Mouse (Mus musculus) liver, embryonic 15.5 days (tissue): ENCODE results near the gene Cep128. TPM values are rescaled to one million over a fixed set of nuclear protein-coding genes. Genes with fewer than 3 reads are reported as not detected.
"Not testable (repeated sequence)": the region's sequence is repeated elsewhere in the genome, so short reads cannot be mapped to it uniquely, and the experiment has no call there.

ENCODE experiments used
- ATAC-seq: fragments of 200-750 bp; cut with Nextera tagmentation; 2 replicates; pipeline ENCODE4 v1.8.0; 2017; ENCODE audit warnings: moderate number of reproducible peaks, mild to moderate bottlenecking, moderate library complexity; ENCODE audit not compliant: insufficient read depth
- H3K27ac ChIP-seq: fragments of 300-500 bp; sonication (generic); replicated peaks from 2 replicates; pipeline ENCODE4 v1.5.1; 2015; ENCODE audit warnings: mild to moderate bottlenecking, inconsistent platforms
- H3K27me3 ChIP-seq: fragments of 300-500 bp; sonication (generic); 2 replicates; pipeline ENCODE4 v1.6.1; 2015; ENCODE audit warnings: mild to moderate bottlenecking, inconsistent platforms
- H3K36me3 ChIP-seq: fragments of 300-500 bp; sonication (generic); replicated peaks from 2 replicates; pipeline ENCODE4 v1.6.1; 2015; ENCODE audit warnings: moderate library complexity, mild to moderate bottlenecking, inconsistent platforms
- H3K4me1 ChIP-seq: fragments of 300-500 bp; sonication (generic); replicated peaks from 2 replicates; pipeline ENCODE4 v1.6.1; 2015; ENCODE audit warnings: inconsistent platforms
- H3K4me2 ChIP-seq: fragments of 300-500 bp; sonication (generic); 2 replicates; pipeline ENCODE4 v1.6.1; 2015; ENCODE audit warnings: moderate library complexity, mild to moderate bottlenecking, inconsistent platforms
- H3K4me3 ChIP-seq: fragments of 300-500 bp; sonication (generic); replicated peaks from 2 replicates; pipeline ENCODE4 v1.5.1; 2015; ENCODE audit warnings: mild to moderate bottlenecking, inconsistent platforms
- H3K9ac ChIP-seq: fragments of 300-500 bp; sonication (generic); 2 replicates; pipeline ENCODE4 v1.6.1; 2015; ENCODE audit warnings: moderate library complexity, mild to moderate bottlenecking, inconsistent platforms
- H3K9me3 ChIP-seq: fragments of 300-500 bp; sonication (generic); replicated peaks from 2 replicates; pipeline ENCODE4 v1.6.1; 2016; ENCODE audit warnings: inconsistent platforms
- WGBS: fragments of 180-500 bp; shearing (Covaris S2); methylation state at CpG from one replicate; pipeline ENCODE4 v1.1.7; 2015; ENCODE audit warnings: mixed read lengths; ENCODE audit not compliant: insufficient replicate concordance; 5-methylcytosine and 5-hydroxymethylcytosine counted together
- polyA plus RNA-seq: library from polyadenylated mRNA; unstranded; fragments of >200 nt; fragmentation: Nextera tagmentation; extraction: Ambion mirVana; gene quantifications from 2 replicates; pipeline ENCODE4 v1.2.1, GENCODE M21; 2015

The Cep128 gene
- polyA plus RNA-seq, 1 experiment from 2014 or later: 8.6 TPM

- WGBS: under 1% methylated on average over 38 of the region's 38 CpGs
- Histone ChIP-seq H3K36me3 (no peaks in the 10 kb centered on the region), H3K9me3 (no peaks in the 10 kb centered on the region), H3K27ac (no peak overlapping the region), H3K4me3 (peak overlapping the region; percentile 38), H3K4me2 (peak overlapping the region; percentile 58), H3K27me3 (peaks cover 54% of the 10 kb centered on the region), H3K4me1 (peaks cover 5% of the 10 kb centered on the region), H3K9ac (no peak overlapping the region)
- ATAC-seq: peak; percentile 58
These were observed 16.2 kb upstream of the Cep128 start for GRCm38 (mm10) chr12:91400232-91401048.

- Histone ChIP-seq H3K27me3 (no peaks in the 10 kb centered on the region), H3K9ac (peak overlapping the region; percentile 82), H3K4me3 (peak overlapping the region; percentile 88), H3K4me2 (peak overlapping the region; percentile 81), H3K36me3 (peaks cover 22% of the 10 kb centered on the region), H3K4me1 (peaks cover 39% of the 10 kb centered on the region), H3K9me3 (no peaks in the 10 kb centered on the region), H3K27ac (peak overlapping the region; percentile 86)
- WGBS: 2% methylated on average over 22 of the region's 22 CpGs
- peak; percentile 66 for ATAC-seq
These were observed 519 bp downstream of the Cep128 start for GRCm38 (mm10) chr12:91383516-91384264.

- H3K27me3 ChIP-seq: no peaks in the 10 kb centered on the region
- no peak overlapping the region for H3K9ac ChIP-seq
- no peaks in the 10 kb centered on the region for H3K4me1 ChIP-seq
- no peak for ATAC-seq
- 60% methylated on average over 3 of the region's 3 CpGs for WGBS
- H3K4me2 ChIP-seq: no peak overlapping the region
- H3K4me3 ChIP-seq: no peak overlapping the region
- H3K9me3 ChIP-seq: no peaks in the 10 kb centered on the region
- no peak overlapping the region for H3K27ac ChIP-seq
- H3K36me3 ChIP-seq: peaks cover 40% of the 10 kb centered on the region
These were observed 15.0 kb downstream of the Cep128 start for GRCm38 (mm10) chr12:91369173-91369572.

GRCm38 (mm10) chr12:91353783-91354182 is 30.4 kb downstream of the Cep128 start:
- 21% methylated on average over 8 of the region's 8 CpGs for WGBS
- Histone ChIP-seq H3K4me1 (peaks cover 27% of the 10 kb centered on the region), H3K36me3 (peaks cover 21% of the 10 kb centered on the region), H3K27me3 (no peaks in the 10 kb centered on the region), H3K4me2 (peak overlapping the region; percentile 58), H3K9ac (no peak overlapping the region), H3K27ac (peak overlapping the region; percentile 70), H3K4me3 (no peak overlapping the region; the same call in 1 of the 2 replicates), H3K9me3 (no peaks in the 10 kb centered on the region)
- peak; percentile 93 for ATAC-seq

GRCm38 (mm10) chr12:91338656-91339055 is 45.6 kb downstream of the Cep128 start:
- ATAC-seq, H3K4me3 ChIP-seq, H3K4me1 ChIP-seq: not testable (repeated sequence)

GRCm38 (mm10) chr12:91327527-91327926 is 56.7 kb downstream of the Cep128 start:
- ATAC-seq: peak; percentile 74; the same call in 1 of the 2 replicates
- Histone ChIP-seq H3K36me3 (peaks cover 40% of the 10 kb centered on the region), H3K4me1 (peaks cover 12% of the 10 kb centered on the region), H3K27ac (peak overlapping the region; percentile 24; the same call in 1 of the 2 replicates), H3K27me3 (no peaks in the 10 kb centered on the region), H3K9ac (no peak overlapping the region), H3K9me3 (no peaks in the 10 kb centered on the region), H3K4me3 (no peak overlapping the region), H3K4me2 (no peak overlapping the region)
- WGBS: 37% methylated on average over 4 of the region's 4 CpGs

More at GRCm38 (mm10) chr12:91338656-91339055, 45.6 kb downstream of the Cep128 start:
- not testable (repeated sequence) for H3K9ac ChIP-seq, H3K4me2 ChIP-seq, H3K27ac ChIP-seq, H3K9me3 ChIP-seq, H3K27me3 ChIP-seq
- peaks cover 44% of the 10 kb centered on the region for H3K36me3 ChIP-seq
- 95% methylated on average over 13 of the region's 13 CpGs for WGBS

- Histone ChIP-seq H3K27me3 (no peaks in the 10 kb centered on the region), H3K9ac (no peak overlapping the region), H3K4me1 (peaks cover 12% of the 10 kb centered on the region), H3K4me3 (no peak overlapping the region), H3K9me3 (no peaks in the 10 kb centered on the region), H3K4me2 (no peak overlapping the region), H3K36me3 (peaks cover 37% of the 10 kb centered on the region), H3K27ac (no peak overlapping the region)
- 51% methylated on average over 6 of the region's 6 CpGs for WGBS
- no peak for ATAC-seq
These were observed 58.1 kb downstream of the Cep128 start for GRCm38 (mm10) chr12:91326104-91326503.

- Histone ChIP-seq H3K9me3 (no peaks in the 10 kb centered on the region), H3K4me3 (no peak overlapping the region), H3K4me2 (no peak overlapping the region), H3K36me3 (0 out of 2 replicates have a peak, but pooled peaks cover 10% of the 10 kb centered on the region), H3K4me1 (no peaks in the 10 kb centered on the region), H3K27ac (no peak overlapping the region), H3K9ac (no peak overlapping the region), H3K27me3 (no peaks in the 10 kb centered on the region)
- ATAC-seq: no peak
- WGBS: 77% methylated on average over 7 of the region's 7 CpGs
These were observed 69.2 kb downstream of the Cep128 start for GRCm38 (mm10) chr12:91315026-91315425.

- Histone ChIP-seq H3K4me3 (no peak overlapping the region), H3K4me2 (no peak overlapping the region), H3K27ac (no peak overlapping the region), H3K27me3 (no peaks in the 10 kb centered on the region), H3K4me1 (no peaks in the 10 kb centered on the region), H3K9me3 (no peaks in the 10 kb centered on the region), H3K36me3 (peaks cover 12% of the 10 kb centered on the region; the same call in 1 of the 2 replicates), H3K9ac (no peak overlapping the region)
- no peak for ATAC-seq
- WGBS: 64% methylated on average over 10 of the region's 10 CpGs
These were observed 70.1 kb downstream of the Cep128 start for GRCm38 (mm10) chr12:91313974-91314587.

- no peak for ATAC-seq
- 69% methylated on average over 4 of the region's 4 CpGs for WGBS
- no peak overlapping the region for H3K4me2 ChIP-seq
- H3K4me1 ChIP-seq: no peaks in the 10 kb centered on the region
- H3K36me3 ChIP-seq: peaks cover 12% of the 10 kb centered on the region; the same call in 1 of the 2 replicates
- H3K27me3 ChIP-seq: no peaks in the 10 kb centered on the region
- H3K27ac ChIP-seq: no peak overlapping the region
- H3K9me3 ChIP-seq: no peaks in the 10 kb centered on the region
- H3K9ac ChIP-seq: no peak overlapping the region
- H3K4me3 ChIP-seq: no peak overlapping the region
These were observed 71.6 kb downstream of the Cep128 start for GRCm38 (mm10) chr12:91312591-91312990.

GRCm38 (mm10) chr12:91307733-91308132 is 76.5 kb downstream of the Cep128 start:
- H3K27me3 ChIP-seq: no peaks in the 10 kb centered on the region
- WGBS: 77% methylated on average over 3 of the region's 3 CpGs
- no peak for ATAC-seq

More at GRCm38 (mm10) chr12:91307733-91308132, 76.5 kb downstream of the Cep128 start:
- Histone ChIP-seq H3K4me2 (no peak overlapping the region), H3K36me3 (peaks cover 12% of the 10 kb centered on the region; the same call in 1 of the 2 replicates), H3K9me3 (no peaks in the 10 kb centered on the region), H3K4me1 (no peaks in the 10 kb centered on the region), H3K27ac (no peak overlapping the region), H3K9ac (no peak overlapping the region), H3K4me3 (no peak overlapping the region)
